Mouse (Mus musculus): ENCODE measurements at regions not wholly inside any gene's neighbourhood (a gene's known extent, or its start where the extent isn't known, plus 50 kb on each side); places are given as distances from the start of the nearest gene placed in this dataset.
"Not testable (repeated sequence)": the region's sequence is repeated elsewhere in the genome, so short reads cannot be mapped to it uniquely, and the experiment has no call there.

GRCm38 (mm10) chr11:63211501-63211900 lies 82.7 kb downstream of the Pmp22 start:
- intact Hi-C loops (cut with DNase I), result loop anchor here (5.0 kb wide), 1 partner anchor 181 kb away; no protein-coding TSS in a partner anchor
- DNase-seq (ENCODE audit: low spot score in 2 of 2), result no peak

GRCm38 (mm10) chr11:63213043-63213442 lies 84.3 kb downstream of the Pmp22 start:
- DNase-seq (ENCODE audit: low spot score in 2 of 2), result peak; percentile 76 to 89
- intact Hi-C loops (cut with DNase I), result loop anchor here (5.0 kb wide), 1 partner anchor 179 kb away; no protein-coding TSS in a partner anchor

DNA sequence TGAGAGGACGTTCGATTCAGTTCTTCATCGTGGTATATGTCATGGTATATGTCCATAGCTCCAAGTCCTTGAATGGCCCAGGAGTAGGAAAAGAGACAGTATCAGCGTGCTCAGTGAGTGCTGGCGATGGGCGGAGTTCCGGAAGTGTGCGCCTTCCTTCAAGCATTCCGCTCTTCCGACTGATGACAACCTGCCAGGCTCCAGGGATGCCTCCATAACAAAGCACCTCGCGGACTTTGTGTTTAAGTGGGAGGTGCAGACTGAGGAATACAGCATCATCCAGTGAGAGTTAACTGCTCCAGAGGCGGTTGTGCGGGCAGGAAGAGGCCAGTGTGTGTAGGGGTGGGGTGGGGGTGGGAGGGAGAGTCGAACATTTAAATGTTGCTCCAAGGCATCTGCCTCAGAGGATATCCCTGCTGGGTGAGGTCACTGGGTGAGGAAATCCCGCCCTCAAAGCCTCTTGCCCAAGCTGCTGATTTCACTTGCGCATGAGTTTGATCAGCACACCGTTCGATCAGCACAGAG lies 85.2 kb downstream of the Pmp22 start:
- intact Hi-C loops (cut with DNase I), result loop anchor here (5.0 kb wide), 1 partner anchor 178 kb away; no protein-coding TSS in a partner anchor
- DNase-seq (ENCODE audit: low spot score in 2 of 2), result no peak

GRCm38 (mm10) chr11:63215993-63216392 lies 87.2 kb downstream of the Pmp22 start:
- intact Hi-C loops (cut with DNase I), result no loop called here

DNA sequence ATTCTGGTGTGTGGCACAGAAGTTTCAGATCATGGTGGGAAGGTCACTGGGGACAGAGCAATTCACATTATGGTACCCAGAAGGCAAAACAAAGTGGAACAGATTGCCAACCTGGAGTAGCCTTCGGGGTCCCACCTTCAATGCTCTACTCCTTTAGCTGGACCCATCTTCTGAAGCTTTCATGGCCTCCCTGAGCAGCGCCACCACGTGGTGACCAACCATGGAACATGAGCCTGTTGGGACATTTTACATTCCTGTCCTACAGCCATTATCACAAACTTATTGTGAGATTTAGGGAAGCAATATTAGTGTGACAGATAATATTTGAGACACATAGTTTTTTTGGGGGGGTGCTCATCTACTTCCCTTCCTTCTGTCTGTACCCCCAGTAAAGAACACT lies 88.3 kb downstream of the Pmp22 start:
- intact Hi-C loops (cut with DNase I), result no loop called here

More at GRCm38 (mm10) chr11:63215993-63216392, 87.2 kb downstream of the Pmp22 start:
- no peak for DNase-seq (ENCODE audit: low spot score in 2 of 2)

GRCm38 (mm10) chr11:63226471-63226870 lies 97.7 kb downstream of the Pmp22 start:
- no peak for DNase-seq (ENCODE audit: low spot score in 2 of 2)
- intact Hi-C loops (cut with DNase I), result no loop called here

More for the DNA sequence above, 88.3 kb downstream of the Pmp22 start:
- no peak for DNase-seq (ENCODE audit: low spot score in 2 of 2)

DNA sequence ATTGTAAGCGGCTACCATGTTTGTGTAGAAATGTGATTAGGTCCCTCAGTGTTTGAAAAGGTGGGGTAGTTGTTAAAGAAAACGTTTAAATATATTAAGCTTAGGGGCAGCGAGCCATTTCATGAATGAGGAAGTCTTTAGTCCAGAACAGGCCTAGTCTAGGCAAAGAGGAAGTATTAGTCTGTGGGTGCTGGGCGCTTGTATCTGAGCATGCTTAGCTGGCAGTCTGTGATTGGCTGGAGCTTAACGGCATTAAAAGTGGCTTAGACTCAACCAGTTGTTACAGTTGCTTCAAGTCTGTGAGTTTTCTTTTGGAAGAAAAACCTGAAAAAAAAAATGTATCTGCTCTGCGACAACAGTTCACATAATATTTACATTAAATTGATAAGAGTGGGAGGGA lies 102.0 kb downstream of the Pmp22 start:
- peak in 1 of 2 experiments; percentile 7 for DNase-seq (ENCODE audit: low spot score in 2 of 2)

GRCm38 (mm10) chr11:63233172-63233966 lies 104.6 kb downstream of the Pmp22 start:
- DNase-seq (ENCODE audit: low spot score in 2 of 2), result no peak
- intact Hi-C loops (cut with DNase I), result no loop called here

More for the DNA sequence above, 102.0 kb downstream of the Pmp22 start:
- intact Hi-C loops (cut with DNase I), result no loop called here

GRCm38 (mm10) chr11:63234481-63234880 lies 105.7 kb downstream of the Pmp22 start:
- intact Hi-C loops (cut with DNase I), result no loop called here
- no peak for DNase-seq (ENCODE audit: low spot score in 2 of 2)

DNA sequence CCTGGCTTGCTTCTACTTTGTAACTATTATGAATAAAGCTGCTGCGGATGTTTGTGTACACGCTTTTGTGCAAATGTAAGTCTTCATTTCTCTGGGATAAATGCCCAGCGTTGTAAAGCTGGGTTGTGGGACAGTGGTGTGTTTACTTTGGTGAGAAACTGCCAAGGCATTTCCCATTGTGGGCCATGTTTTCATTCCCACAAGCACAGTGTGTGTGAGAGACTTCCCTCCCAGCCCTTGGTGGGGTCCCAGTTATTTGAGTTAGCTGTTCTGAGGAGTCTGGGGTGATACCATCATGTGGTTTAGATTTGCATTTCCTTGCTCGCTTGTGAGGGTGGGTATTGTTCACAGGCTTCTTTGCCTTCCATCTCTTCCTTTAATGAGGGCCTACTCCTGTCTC lies 109.9 kb downstream of the Pmp22 start:
- intact Hi-C loops (cut with DNase I), result no loop called here
- DNase-seq (ENCODE audit: low spot score in 2 of 2), result no peak

- intact Hi-C loops (cut with DNase I), result no loop called here
- no peak for DNase-seq (ENCODE audit: low spot score in 2 of 2)
Measured at GRCm38 (mm10) chr11:63243906-63244416, 115.2 kb downstream of the Pmp22 start.

DNA sequence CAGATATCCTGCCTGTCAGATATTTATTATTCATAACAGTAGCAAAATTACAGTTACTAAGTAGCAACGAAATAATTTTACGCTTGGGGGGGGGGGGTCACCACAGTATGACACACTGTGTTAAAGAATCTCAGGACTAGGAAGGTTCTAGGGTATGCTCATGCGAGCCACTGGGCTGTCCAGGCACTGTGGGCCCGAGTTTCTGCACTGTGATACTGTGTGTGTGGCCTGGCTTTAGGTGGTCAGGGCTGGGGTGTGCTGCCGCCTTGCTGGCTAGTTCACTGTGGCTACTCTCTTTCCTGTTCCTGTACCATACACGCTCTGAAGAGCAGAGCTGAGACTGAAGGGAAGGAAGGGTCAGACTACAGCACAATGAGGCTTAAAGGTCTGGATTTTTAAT lies 116.3 kb downstream of the Pmp22 start:
- no peak for DNase-seq (ENCODE audit: low spot score in 2 of 2)
- intact Hi-C loops (cut with DNase I), result no loop called here

DNA sequence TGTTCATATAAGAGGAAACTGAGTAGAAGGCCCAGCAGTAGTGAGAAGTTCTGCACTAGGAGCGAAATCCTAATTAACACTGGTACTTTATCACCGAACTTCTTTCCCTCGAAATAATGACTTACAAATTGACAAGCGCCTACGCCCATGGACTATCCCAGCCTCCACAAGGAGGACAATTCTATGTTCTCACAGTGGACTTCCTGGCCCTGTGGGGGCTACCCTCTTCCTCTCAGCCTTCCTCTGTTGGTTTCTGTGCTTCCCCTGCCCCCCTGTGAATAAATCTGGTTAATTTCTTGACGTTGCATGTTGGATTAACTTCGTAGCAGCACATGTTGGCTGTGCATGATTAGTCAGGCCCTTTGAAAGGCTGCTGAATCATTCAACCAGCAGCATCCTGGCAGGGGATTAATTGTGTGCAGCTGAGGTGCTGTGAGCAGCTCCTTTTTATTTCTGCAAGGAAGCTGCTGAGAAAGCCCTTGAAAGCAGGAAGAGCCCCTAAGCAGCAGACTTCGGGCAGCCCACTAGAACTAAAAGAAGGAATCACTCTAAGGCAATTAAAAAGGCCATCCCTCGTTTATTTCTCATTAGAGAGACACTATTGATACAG lies 117.4 kb downstream of the Pmp22 start:
- DNase-seq (ENCODE audit: low spot score in 2 of 2), result no peak
- intact Hi-C loops (cut with DNase I), result no loop called here

GRCm38 (mm10) chr11:63252012-63252856 lies 123.5 kb downstream of the Pmp22 start:
- intact Hi-C loops (cut with DNase I), result no loop called here
- no peak for DNase-seq (ENCODE audit: low spot score in 2 of 2)

GRCm38 (mm10) chr11:63252968-63253602 lies 124.3 kb downstream of the Pmp22 start:
- intact Hi-C loops (cut with DNase I), result no loop called here
- no peak for DNase-seq (ENCODE audit: low spot score in 2 of 2)

DNA sequence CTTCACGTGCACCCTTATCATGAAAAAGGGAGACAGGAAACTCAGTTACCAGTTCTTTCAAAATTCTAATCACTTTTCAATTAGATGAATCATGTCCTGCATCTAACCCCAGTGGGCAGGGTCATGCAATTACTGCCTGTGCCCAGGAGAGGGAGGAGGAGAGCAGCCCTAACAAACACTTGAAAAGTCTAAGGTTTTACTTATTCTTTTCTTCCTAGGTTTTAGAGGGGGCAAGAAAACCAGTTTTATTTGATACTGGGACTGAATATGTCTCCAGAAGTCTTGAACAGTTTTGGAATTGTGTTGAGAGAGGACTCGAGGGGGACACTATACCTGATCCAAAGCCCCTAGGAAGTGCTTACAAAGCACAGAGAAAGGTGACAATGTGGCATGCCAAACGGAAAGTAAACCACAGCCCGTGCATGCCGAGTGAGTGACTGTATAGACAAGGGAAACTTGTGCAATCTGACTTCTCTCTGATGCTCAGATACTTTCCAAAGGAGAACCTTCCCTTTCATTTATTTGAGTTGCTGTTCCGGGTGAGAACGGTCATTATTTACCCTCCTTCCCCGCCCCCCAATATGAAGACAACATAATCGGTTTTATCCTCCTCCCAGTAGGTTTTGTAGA lies 135.8 kb downstream of the Pmp22 start:
- intact Hi-C loops (cut with DNase I), result loop anchor here (5.0 kb wide), 1 partner anchor 128 kb away; no protein-coding TSS in a partner anchor
- no peak for DNase-seq (ENCODE audit: low spot score in 2 of 2)

GRCm38 (mm10) chr11:63266290-63266689 lies 137.5 kb downstream of the Pmp22 start:
- intact Hi-C loops (cut with DNase I); DNase-seq (ENCODE audit: low spot score in 2 of 2): not testable (repeated sequence)

GRCm38 (mm10) chr11:63276641-63277040 lies 147.9 kb downstream of the Pmp22 start:
- DNase-seq (ENCODE audit: low spot score in 2 of 2), result no peak
- intact Hi-C loops (cut with DNase I), result no loop called here

Data from left cerebral cortex, postnatal 14 days (tissue).